Mouse (Mus musculus): ENCODE measurements around the gene Negr1. TPM values are rescaled to one million over a fixed set of nuclear protein-coding genes. Genes with fewer than 3 reads are reported as not detected.

Negr1 gene
- polyA plus RNA-seq, 1 experiment, result not detected

- no peaks in the 10 kb centered on the region for H3K36me3 ChIP-seq (ENCODE audit: control insufficient read depth, insufficient read depth, low read length, poor library complexity, severe bottlenecking)
- no peaks in the 10 kb centered on the region for H3K9me3 ChIP-seq (replicated peaks; ENCODE audit: control insufficient read depth, insufficient read depth, low read length, poor library complexity, severe bottlenecking)
- no peak for TF ChIP-seq POLR2A (IDR thresholded peaks at IDR 0.05; ENCODE audit: insufficient read depth, low read length)
- TF ChIP-seq EP300 (IDR thresholded peaks at IDR 0.05; ENCODE audit: insufficient read depth, low read depth, low read length), result no peak
- TF ChIP-seq CTCF (IDR thresholded peaks at IDR 0.05; ENCODE audit: low read depth, low read length), result no peak
- no peaks in the 10 kb centered on the region for H3K27me3 ChIP-seq (ENCODE audit: control insufficient read depth, insufficient read depth, low read length, poor library complexity, severe bottlenecking)
- no peak overlapping the region for H3K4me3 ChIP-seq (ENCODE audit: low read depth, low read length)
- H3K9ac ChIP-seq (ENCODE audit: low read depth, poor library complexity, severe bottlenecking), result no peak overlapping the region
- no peak overlapping the region for H3K27ac ChIP-seq (ENCODE audit: insufficient read depth, low read length)
- H3K4me1 ChIP-seq (ENCODE audit: control insufficient read depth, insufficient read depth, low read length), result no peaks in the 10 kb centered on the region
These were observed 181.7 kb downstream of the Negr1 start for GRCm38 (mm10) chr3:156743266-156743665.

- Histone ChIP-seq H3K36me3 (ENCODE audit: control insufficient read depth, insufficient read depth, low read length, poor library complexity, severe bottlenecking) (no peaks in the 10 kb centered on the region), H3K4me3 (ENCODE audit: low read depth, low read length) (no peak overlapping the region), H3K9ac (ENCODE audit: low read depth, poor library complexity, severe bottlenecking) (no peak overlapping the region), H3K4me1 (ENCODE audit: control insufficient read depth, insufficient read depth, low read length) (no peaks in the 10 kb centered on the region), H3K9me3 (replicated peaks; ENCODE audit: control insufficient read depth, insufficient read depth, low read length, poor library complexity, severe bottlenecking) (no peaks in the 10 kb centered on the region), H3K27me3 (ENCODE audit: control insufficient read depth, insufficient read depth, low read length, poor library complexity, severe bottlenecking) (no peaks in the 10 kb centered on the region), H3K27ac (ENCODE audit: insufficient read depth, low read length) (no peak overlapping the region)
- TF ChIP-seq CTCF (IDR thresholded peaks at IDR 0.05; ENCODE audit: low read depth, low read length) (no peak), POLR2A (IDR thresholded peaks at IDR 0.05; ENCODE audit: insufficient read depth, low read length) (no peak), EP300 (IDR thresholded peaks at IDR 0.05; ENCODE audit: insufficient read depth, low read depth, low read length) (no peak)
These were observed 183.7 kb downstream of the Negr1 start for GRCm38 (mm10) chr3:156745218-156745770.

GRCm38 (mm10) chr3:156747456-156747855, 185.9 kb downstream of the Negr1 start:
- Histone ChIP-seq H3K4me3 (ENCODE audit: low read depth, low read length) (no peak overlapping the region), H3K4me1 (ENCODE audit: control insufficient read depth, insufficient read depth, low read length) (no peaks in the 10 kb centered on the region), H3K9me3 (replicated peaks; ENCODE audit: control insufficient read depth, insufficient read depth, low read length, poor library complexity, severe bottlenecking) (no peaks in the 10 kb centered on the region), H3K9ac (ENCODE audit: low read depth, poor library complexity, severe bottlenecking) (no peak overlapping the region), H3K36me3 (ENCODE audit: control insufficient read depth, insufficient read depth, low read length, poor library complexity, severe bottlenecking) (no peaks in the 10 kb centered on the region), H3K27me3 (ENCODE audit: control insufficient read depth, insufficient read depth, low read length, poor library complexity, severe bottlenecking) (no peaks in the 10 kb centered on the region), H3K27ac (ENCODE audit: insufficient read depth, low read length) (no peak overlapping the region)
- TF ChIP-seq EP300 (IDR thresholded peaks at IDR 0.05; ENCODE audit: insufficient read depth, low read depth, low read length) (no peak), CTCF (IDR thresholded peaks at IDR 0.05; ENCODE audit: low read depth, low read length) (no peak), POLR2A (IDR thresholded peaks at IDR 0.05; ENCODE audit: insufficient read depth, low read length) (no peak)

GRCm38 (mm10) chr3:156753780-156754373, 192.3 kb downstream of the Negr1 start:
- H3K9ac ChIP-seq (ENCODE audit: low read depth, poor library complexity, severe bottlenecking), result no peak overlapping the region
- H3K4me3 ChIP-seq (ENCODE audit: low read depth, low read length), result no peak overlapping the region
- H3K9me3 ChIP-seq (replicated peaks; ENCODE audit: control insufficient read depth, insufficient read depth, low read length, poor library complexity, severe bottlenecking), result no peaks in the 10 kb centered on the region
- no peak overlapping the region for H3K27ac ChIP-seq (ENCODE audit: insufficient read depth, low read length)
- TF ChIP-seq EP300 (IDR thresholded peaks at IDR 0.05; ENCODE audit: insufficient read depth, low read depth, low read length), result no peak
- TF ChIP-seq POLR2A (IDR thresholded peaks at IDR 0.05; ENCODE audit: insufficient read depth, low read length), result no peak
- TF ChIP-seq CTCF (IDR thresholded peaks at IDR 0.05; ENCODE audit: low read depth, low read length), result no peak
- H3K36me3 ChIP-seq (ENCODE audit: control insufficient read depth, insufficient read depth, low read length, poor library complexity, severe bottlenecking), result no peaks in the 10 kb centered on the region
- H3K27me3 ChIP-seq (ENCODE audit: control insufficient read depth, insufficient read depth, low read length, poor library complexity, severe bottlenecking), result no peaks in the 10 kb centered on the region
- H3K4me1 ChIP-seq (ENCODE audit: control insufficient read depth, insufficient read depth, low read length), result no peaks in the 10 kb centered on the region

- H3K27ac ChIP-seq (ENCODE audit: insufficient read depth, low read length), result no peak overlapping the region
- TF ChIP-seq POLR2A (IDR thresholded peaks at IDR 0.05; ENCODE audit: insufficient read depth, low read length) (no peak), EP300 (IDR thresholded peaks at IDR 0.05; ENCODE audit: insufficient read depth, low read depth, low read length) (no peak), CTCF (IDR thresholded peaks at IDR 0.05; ENCODE audit: low read depth, low read length) (no peak)
- H3K4me1 ChIP-seq (ENCODE audit: control insufficient read depth, insufficient read depth, low read length), result no peaks in the 10 kb centered on the region
- H3K27me3 ChIP-seq (ENCODE audit: control insufficient read depth, insufficient read depth, low read length, poor library complexity, severe bottlenecking), result no peaks in the 10 kb centered on the region
- H3K9ac ChIP-seq (ENCODE audit: low read depth, poor library complexity, severe bottlenecking), result no peak overlapping the region
- no peaks in the 10 kb centered on the region for H3K9me3 ChIP-seq (replicated peaks; ENCODE audit: control insufficient read depth, insufficient read depth, low read length, poor library complexity, severe bottlenecking)
- H3K36me3 ChIP-seq (ENCODE audit: control insufficient read depth, insufficient read depth, low read length, poor library complexity, severe bottlenecking), result no peaks in the 10 kb centered on the region
- H3K4me3 ChIP-seq (ENCODE audit: low read depth, low read length), result no peak overlapping the region
These were observed 193.4 kb downstream of the Negr1 start for GRCm38 (mm10) chr3:156754790-156755530.

- no peaks in the 10 kb centered on the region for H3K36me3 ChIP-seq (ENCODE audit: control insufficient read depth, insufficient read depth, low read length, poor library complexity, severe bottlenecking)
- no peak overlapping the region for H3K4me3 ChIP-seq (ENCODE audit: low read depth, low read length)
- TF ChIP-seq POLR2A (IDR thresholded peaks at IDR 0.05; ENCODE audit: insufficient read depth, low read length), result no peak
- TF ChIP-seq EP300 (IDR thresholded peaks at IDR 0.05; ENCODE audit: insufficient read depth, low read depth, low read length), result no peak
- no peak for TF ChIP-seq CTCF (IDR thresholded peaks at IDR 0.05; ENCODE audit: low read depth, low read length)
These were observed 203.4 kb downstream of the Negr1 start for GRCm38 (mm10) chr3:156765015-156765414.

More at GRCm38 (mm10) chr3:156765015-156765414, 203.4 kb downstream of the Negr1 start:
- no peak overlapping the region for H3K9ac ChIP-seq (ENCODE audit: low read depth, poor library complexity, severe bottlenecking)
- H3K27me3 ChIP-seq (ENCODE audit: control insufficient read depth, insufficient read depth, low read length, poor library complexity, severe bottlenecking), result no peaks in the 10 kb centered on the region
- H3K27ac ChIP-seq (ENCODE audit: insufficient read depth, low read length), result no peak overlapping the region
- H3K4me1 ChIP-seq (ENCODE audit: control insufficient read depth, insufficient read depth, low read length), result no peaks in the 10 kb centered on the region
- no peaks in the 10 kb centered on the region for H3K9me3 ChIP-seq (replicated peaks; ENCODE audit: control insufficient read depth, insufficient read depth, low read length, poor library complexity, severe bottlenecking)

Measured in ES-Bruce4 (cell line).